Mouse (Mus musculus): ENCODE results near the gene Gins1.
A peak's percentile ranks its signal among the peaks of the same experiment; 100 is the strongest.
"Not testable (repeated sequence)": the region's sequence is repeated elsewhere in the genome, so short reads cannot be mapped to it uniquely, and the experiment has no call there.

The Gins1 gene

GRCm38 (mm10) chr2:150909429-150910039 lies 4.3 kb downstream of the Gins1 start:
- DNase-seq (ENCODE audit: low read depth, low spot score) = peak; percentile 95

- peak; percentile 54 for DNase-seq (ENCODE audit: low read depth, low spot score)
Measured at GRCm38 (mm10) chr2:150910295-150910881, 5.2 kb downstream of the Gins1 start.

GRCm38 (mm10) chr2:150914781-150915515 lies 9.7 kb downstream of the Gins1 start:
- DNase-seq (ENCODE audit: low read depth, low spot score) = peak; percentile 27

GRCm38 (mm10) chr2:150915786-150916185 lies 10.6 kb downstream of the Gins1 start:
- DNase-seq (ENCODE audit: low read depth, low spot score) = no peak

GRCm38 (mm10) chr2:150918720-150919119 lies 13.5 kb downstream of the Gins1 start:
- DNase-seq (ENCODE audit: low read depth, low spot score) = peak; percentile 57

GRCm38 (mm10) chr2:150920543-150920942 lies 15.3 kb downstream of the Gins1 start:
- DNase-seq (ENCODE audit: low read depth, low spot score) = no peak

GRCm38 (mm10) chr2:150921697-150922096 lies 16.5 kb downstream of the Gins1 start:
- DNase-seq (ENCODE audit: low read depth, low spot score) = no peak

- no peak for DNase-seq (ENCODE audit: low read depth, low spot score)
Measured at GRCm38 (mm10) chr2:150922165-150922564, 17.0 kb downstream of the Gins1 start.

GRCm38 (mm10) chr2:150923026-150923425 lies 17.8 kb downstream of the Gins1 start:
- DNase-seq (ENCODE audit: low read depth, low spot score) = no peak

- no peak for DNase-seq (ENCODE audit: low read depth, low spot score)
Measured at GRCm38 (mm10) chr2:150923505-150923904, 18.3 kb downstream of the Gins1 start.

- DNase-seq (ENCODE audit: low read depth, low spot score) = peak; percentile 20
Measured at GRCm38 (mm10) chr2:150927038-150927720, 22.0 kb downstream of the Gins1 start.

- DNase-seq (ENCODE audit: low read depth, low spot score) = no peak
Measured at GRCm38 (mm10) chr2:150929156-150929555, 24.0 kb downstream of the Gins1 start.

GRCm38 (mm10) chr2:150930806-150931205 lies 25.6 kb downstream of the Gins1 start:
- no peak for DNase-seq (ENCODE audit: low read depth, low spot score)

GRCm38 (mm10) chr2:150933482-150933881 lies 28.3 kb downstream of the Gins1 start:
- no peak for DNase-seq (ENCODE audit: low read depth, low spot score)

- DNase-seq (ENCODE audit: low read depth, low spot score) = no peak
Measured at GRCm38 (mm10) chr2:150934659-150935058, 29.5 kb downstream of the Gins1 start.

GRCm38 (mm10) chr2:150944017-150944416 lies 38.8 kb downstream of the Gins1 start:
- DNase-seq (ENCODE audit: low read depth, low spot score) = no peak

- DNase-seq (ENCODE audit: low read depth, low spot score) = not testable (repeated sequence)
Measured at GRCm38 (mm10) chr2:150947341-150947740, 42.1 kb downstream of the Gins1 start.

GRCm38 (mm10) chr2:150947880-150948611 lies 42.8 kb downstream of the Gins1 start:
- not testable (repeated sequence) for DNase-seq (ENCODE audit: low read depth, low spot score)

GRCm38 (mm10) chr2:150948786-150949185 lies 43.6 kb downstream of the Gins1 start:
- no peak for DNase-seq (ENCODE audit: low read depth, low spot score)

GRCm38 (mm10) chr2:150949652-150950051 lies 44.5 kb downstream of the Gins1 start:
- DNase-seq (ENCODE audit: low read depth, low spot score) = no peak

GRCm38 (mm10) chr2:150950056-150950455 lies 44.9 kb downstream of the Gins1 start:
- no peak for DNase-seq (ENCODE audit: low read depth, low spot score)

- DNase-seq (ENCODE audit: low read depth, low spot score) = no peak
Measured at GRCm38 (mm10) chr2:150951201-150951600, 46.0 kb downstream of the Gins1 start.
